Mouse (Mus musculus): ENCODE results near the gene 1110008L16Rik. TPM values are rescaled to one million over a fixed set of nuclear protein-coding genes. Genes with fewer than 3 reads are reported as not detected.
"Not testable (repeated sequence)": the region's sequence is repeated elsewhere in the genome, so short reads cannot be mapped to it uniquely, and the experiment has no call there.

1110008L16Rik gene
- total RNA-seq, 2 experiments from 2014 or later: 15.4 to 18.9 TPM

DNA sequence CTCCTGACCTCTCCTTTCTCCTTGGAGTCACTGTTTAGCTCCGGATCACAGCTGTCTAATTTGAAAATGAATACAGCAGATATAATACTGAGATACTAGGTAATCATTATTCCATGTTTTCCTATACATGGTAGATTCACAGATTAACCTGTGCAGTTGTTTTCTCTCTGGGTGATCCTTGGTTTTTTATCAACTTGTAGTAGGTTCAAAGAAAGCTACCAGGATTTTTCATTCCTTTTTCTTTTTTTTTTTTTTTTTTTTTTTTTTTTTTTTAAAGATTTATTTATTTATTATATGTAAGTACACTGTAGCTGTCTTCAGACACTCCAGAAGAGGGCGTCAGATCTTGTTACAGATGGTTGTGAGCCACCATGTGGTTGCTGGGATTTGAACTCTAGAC is 39.1 kb downstream of the 1110008L16Rik start:
- not testable (repeated sequence) for DNase-seq

DNA sequence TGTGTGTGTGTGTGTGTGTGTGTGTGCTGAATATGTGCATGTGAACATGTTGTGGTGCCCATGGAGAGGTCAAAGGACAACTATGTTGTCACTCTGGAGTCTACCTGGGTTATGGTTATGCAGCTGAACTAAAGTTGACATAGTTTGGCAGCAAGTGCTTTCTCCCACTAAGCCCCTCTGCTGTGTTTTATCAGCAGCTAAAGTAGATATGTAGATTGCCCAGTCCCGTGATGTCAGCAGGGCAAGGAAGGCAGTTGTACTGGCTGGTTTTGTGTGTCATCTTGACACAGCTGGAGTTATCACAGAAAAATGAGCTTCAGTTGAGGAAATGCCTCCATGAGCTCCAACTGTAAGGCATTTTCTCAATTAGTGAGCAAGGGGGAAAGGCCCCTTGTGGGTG is 43.7 kb downstream of the 1110008L16Rik start:
- DNase-seq: not testable (repeated sequence)

DNA sequence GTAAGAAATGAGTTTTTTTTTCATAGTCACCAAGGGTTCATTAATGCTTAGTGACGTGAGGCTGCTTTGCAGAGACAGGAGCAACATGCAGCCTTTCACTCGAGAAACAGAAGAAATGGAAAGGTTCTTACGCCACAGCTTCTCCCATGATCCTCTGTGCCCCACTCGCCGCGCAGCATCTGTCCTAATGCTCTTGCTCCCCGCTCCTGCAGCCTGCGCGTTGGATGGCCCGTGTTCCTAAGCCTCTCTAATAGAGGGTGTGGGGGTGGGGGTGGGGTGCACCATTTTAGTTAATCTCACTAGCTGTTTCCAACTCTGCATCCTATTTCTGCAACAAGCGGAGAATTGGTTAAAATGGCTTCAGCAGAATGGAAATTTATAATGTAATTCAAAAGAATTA is 44.6 kb downstream of the 1110008L16Rik start:
- DNase-seq: no peak

DNA sequence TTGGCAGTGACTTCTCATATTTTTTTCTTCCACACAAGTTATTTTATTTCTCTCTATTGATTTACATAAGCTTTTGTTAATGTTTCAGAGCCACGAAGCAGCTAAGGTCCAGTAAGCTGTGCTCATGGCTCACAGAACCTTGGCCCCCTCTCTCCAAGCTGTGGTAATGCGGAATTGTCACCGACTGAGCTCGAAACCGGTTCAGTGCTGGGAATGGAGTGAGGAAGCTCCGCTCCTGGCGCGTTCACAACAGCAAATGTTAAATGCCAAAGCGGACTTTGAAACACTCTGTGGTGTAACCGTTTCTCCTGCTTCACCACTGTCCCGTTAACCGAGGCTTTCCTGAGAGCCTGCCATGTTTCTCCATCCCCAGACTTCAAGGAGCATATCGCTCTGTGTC is 45.2 kb downstream of the 1110008L16Rik start:
- no peak for DNase-seq

DNA sequence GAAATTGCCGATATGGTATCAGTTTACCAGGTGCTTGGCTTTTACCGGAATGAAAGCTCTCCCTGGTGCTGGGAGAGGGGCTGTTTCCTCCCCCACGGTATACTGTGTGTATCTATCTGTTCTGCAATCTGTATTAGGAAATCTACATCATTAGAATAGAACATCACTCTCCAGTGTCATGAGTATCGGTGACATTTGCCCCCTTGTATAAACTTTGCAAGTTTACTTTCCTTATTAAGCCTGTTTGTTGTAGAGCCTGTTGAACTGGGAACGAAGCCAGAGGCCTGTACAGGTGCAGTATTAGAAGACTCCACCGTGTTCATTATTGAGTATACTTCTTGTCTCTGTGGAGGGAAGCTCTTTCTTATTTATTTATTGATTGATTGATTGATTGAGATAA is 54.0 kb downstream of the 1110008L16Rik start:
- DNase-seq: no peak

DNA sequence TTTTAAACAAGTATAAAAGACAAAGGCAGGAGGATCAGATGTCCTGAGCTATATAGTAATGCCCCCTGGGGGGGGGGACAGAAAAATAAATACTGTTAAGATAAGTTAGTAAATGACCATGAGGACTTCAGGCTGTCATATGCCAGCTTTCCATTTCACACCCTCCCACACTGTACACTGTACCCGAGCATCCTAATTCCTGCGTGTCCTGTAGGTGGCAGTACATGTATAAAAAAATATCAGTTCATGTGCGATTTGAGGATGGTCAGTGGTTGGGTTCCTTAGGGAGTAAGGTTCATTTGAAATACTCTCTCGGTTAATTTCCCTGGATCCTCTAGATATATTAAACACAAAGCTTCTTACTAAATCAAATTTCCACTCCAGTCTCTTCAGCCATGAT is 55.5 kb downstream of the 1110008L16Rik start:
- peak; percentile 15 to 32 for DNase-seq

DNA sequence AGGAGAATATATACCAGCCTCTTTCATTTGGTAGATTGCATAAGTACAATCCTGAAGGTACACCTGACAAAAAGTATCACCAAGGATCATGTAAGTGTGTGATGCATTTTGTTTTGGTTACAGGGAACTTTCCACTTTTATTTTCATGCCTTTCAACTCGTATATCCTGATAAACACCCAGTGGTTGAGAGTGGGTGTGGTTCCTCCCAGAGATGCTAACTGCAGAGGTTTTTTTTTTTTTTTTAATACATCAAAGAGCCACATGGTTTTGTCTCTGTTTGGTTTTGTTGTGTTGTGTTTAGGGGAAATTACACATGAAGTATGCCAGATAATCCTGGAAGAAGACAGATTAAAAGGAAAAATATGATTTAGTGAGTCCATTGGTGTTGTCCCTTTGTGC is 57.9 kb downstream of the 1110008L16Rik start:
- no peak for DNase-seq

DNA sequence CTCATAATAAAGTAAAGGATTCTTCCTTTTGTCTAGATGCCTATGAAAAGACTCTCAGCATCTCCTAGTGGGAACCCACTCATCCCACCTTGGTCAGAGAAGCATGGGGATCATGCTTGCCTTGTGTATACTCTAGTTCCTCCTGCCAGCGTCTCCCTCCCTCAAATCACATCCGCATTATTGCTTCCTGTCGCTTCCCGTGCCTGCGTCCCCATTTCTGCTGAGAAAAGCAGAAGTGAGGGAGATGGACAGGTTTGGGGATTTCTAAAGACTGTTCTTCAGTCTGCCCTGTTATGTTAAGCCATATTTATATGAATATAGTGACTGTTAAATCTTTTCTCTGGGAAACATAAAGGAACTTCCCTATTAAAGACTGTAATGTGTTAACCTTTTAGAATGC is 61.6 kb downstream of the 1110008L16Rik start:
- no peak for DNase-seq

DNA sequence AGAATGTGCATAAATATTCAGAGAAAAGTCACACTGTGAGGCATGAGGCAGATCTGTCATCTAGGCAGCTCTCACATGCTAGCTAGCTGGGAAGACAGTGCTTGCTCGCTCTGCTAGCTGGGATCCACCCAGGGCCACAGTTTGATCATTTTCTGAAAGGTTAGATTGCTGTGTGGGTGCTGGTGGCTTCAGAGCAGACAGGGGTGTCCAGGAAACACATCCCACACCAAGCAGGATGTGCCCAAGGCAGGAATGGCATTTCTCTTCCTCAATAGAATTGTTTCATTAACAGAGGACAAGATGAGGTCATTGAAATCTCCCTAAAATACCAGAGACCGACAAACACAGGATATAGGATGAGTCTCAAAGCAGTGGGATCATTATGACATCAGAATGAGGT is 65.7 kb downstream of the 1110008L16Rik start:
- DNase-seq: no peak

DNA sequence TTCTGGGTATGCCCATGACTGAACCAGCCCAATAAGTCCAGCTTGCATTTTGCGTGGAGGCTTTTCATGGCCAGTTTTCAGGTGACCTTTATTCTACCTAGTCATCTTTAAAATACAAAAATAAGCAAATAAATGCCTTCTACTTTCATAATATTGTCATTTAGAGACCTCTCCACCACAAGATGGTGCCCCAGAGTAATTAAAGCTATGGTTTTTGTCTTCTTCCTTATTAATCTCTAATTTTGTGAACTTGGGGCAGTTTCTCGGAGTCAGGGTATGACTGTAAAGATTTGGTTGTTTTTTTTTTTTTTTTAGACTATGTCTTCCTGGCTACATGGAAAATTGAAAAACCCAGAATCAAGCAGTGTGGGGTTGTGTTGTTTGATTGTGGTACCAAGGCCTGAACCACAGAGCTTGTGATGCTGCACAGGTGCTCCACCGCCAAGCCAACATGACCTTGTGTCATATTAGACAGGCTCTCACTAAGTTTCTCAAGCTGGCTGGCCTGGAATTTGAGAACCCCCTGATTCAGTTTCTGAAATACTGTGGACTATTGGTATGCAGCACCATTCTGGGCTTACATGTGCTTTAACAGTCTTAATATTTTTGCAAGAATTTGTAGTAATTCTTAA is 73.2 kb downstream of the 1110008L16Rik start:
- peak in 1 of 2 experiments; percentile 34 for DNase-seq

DNA sequence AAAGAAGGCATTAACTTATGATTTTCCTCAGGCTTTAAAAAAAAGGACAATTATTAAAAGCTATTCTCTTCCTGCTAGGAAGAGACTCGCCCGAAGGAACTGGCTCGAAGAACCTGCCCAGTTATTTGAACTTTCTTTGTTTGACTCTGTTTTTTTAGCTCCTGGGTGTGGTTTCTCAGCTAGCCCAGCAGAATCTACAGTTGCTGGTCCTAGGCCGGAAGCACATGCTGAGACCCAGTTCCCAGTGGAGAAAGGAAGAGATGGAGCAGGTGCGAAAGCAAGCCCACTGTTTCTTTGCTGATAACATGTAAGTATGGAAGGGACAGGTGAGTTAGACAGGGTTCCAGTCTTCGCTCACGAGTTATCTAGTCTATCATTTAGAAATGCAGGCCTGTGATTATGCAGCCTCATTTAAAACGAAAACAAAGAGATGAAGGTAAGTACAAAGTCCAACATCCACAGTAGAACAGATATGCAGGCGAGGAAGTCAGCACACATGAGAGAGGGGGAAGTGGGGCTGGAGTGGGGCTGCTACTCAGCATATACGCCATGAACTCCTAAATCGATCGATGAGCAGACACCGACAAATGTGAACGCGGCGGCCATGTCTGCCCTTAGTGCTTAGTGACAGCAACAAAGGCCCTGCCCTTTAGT is 77.7 kb downstream of the 1110008L16Rik start:
- DNase-seq: no peak

DNA sequence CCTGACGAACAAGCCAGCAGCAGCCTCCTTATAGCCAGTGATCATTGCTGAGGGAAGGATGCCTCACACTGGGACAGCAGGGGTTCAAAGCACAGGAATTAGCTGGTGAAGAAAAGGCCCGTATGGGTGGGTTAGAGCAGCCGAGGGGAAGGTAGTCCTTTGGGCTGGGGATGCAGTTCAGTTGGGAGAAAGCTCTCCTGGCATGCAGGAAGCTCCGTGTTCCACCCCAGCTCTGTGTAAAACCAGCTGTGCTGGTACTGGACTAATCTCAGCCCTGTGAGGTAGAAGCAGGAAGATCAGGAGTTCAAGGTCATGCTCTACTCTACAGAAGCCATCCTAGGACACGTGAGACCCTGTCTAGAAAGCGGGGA is 78.2 kb downstream of the 1110008L16Rik start:
- no peak for DNase-seq

DNA sequence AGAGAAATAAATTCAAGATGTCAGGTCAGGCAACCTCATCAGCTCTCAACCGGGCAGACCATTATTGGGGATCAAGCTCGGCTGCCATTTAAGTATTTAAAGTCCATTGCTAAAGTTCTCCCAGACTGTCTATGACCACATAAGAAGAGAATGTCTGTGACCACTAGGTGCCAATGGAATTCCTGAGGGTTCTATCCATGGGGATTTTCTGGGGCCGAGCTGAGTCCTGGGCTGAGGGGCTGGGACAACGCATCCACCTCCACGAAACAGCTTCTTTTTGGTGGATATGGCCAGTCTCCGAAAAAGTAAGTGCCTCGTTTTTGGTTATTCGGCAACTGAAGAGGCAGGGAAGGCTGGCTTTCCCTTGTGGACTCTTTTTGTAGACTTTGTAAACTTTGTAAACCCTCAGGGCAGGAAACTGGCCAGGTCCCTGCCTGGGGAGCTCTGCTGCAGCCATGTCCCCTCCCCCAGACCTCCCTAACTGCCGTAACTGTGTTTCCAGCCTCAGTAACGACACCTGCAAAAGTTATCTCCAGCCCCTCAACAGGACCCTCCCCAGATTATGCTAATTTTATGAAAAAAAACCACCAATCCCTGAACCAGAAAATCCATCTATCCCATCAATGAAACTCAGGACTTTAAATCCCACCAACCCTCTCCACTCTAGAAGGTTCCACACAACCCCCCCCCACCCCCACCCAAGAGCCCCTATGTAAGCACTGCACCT is 84.8 kb downstream of the 1110008L16Rik start, which contains the start of gene Psma6:
Gene Psma6, plus strand, starts transcription at position 200 of the 727 bp plus-strand sequence.
- DNase-seq: no peak

DNA sequence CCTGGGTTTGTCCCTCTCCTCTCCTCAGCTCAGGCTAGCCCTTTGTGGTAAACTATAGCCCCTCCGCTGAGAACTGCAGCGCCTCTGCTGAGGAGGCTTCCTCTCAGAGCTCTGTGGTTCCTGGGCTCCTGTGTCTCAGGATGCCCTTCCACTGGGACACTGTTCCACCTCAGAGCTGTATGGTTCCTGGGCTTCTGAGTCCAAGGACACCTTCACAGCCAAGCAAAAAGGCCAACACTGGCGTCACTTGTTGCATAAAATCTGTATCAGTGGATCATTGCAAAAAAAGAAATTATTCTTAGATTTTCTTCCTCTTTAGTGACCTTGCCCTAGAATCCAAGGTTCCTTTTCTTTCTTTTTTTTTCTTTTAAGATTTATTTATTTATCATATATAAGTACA is 85.4 kb downstream of the 1110008L16Rik start:
- peak; percentile 66 to 76 for DNase-seq

DNA sequence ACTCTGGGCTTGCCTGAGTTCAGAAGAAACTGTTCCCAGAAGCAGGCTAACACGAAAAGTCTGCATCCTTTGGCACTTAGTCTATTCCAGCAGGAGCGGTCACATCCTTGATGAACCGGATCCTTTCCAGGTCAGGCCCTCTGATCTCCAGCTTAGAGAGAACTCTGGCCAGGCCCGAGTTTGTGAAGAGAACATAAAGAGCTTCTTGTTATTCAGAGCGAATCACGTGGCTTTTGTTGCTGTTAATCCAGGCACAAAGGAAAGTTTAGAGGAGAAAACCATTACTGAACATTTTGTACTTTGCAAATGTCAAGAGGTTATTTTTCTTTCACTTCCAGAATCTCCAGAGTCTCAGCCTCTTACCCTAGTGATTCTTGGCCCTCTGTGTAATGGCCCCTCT is 86.6 kb downstream of the 1110008L16Rik start:
- peak in 1 of 2 experiments; percentile 38 for DNase-seq

DNA sequence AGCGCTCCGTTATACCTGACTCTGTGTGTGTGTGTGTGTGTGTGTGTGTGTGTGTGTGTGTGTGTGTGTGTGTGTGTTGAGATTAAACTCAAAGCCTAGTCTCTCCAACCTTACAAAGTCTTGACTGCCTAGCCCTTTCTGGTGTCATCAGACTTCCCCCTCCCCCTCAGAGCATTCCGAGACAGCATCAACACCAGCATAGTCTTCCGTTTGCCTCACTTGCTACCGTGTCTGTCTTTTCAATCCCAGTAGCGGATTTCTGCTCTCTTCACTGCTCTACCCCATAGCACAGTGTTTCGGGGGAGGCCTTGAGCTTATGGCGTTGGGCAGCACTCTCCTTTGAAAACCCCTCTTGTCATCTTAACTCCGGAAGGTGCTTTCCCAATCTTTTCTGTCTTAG is 87.1 kb downstream of the 1110008L16Rik start:
- no peak for DNase-seq

DNA sequence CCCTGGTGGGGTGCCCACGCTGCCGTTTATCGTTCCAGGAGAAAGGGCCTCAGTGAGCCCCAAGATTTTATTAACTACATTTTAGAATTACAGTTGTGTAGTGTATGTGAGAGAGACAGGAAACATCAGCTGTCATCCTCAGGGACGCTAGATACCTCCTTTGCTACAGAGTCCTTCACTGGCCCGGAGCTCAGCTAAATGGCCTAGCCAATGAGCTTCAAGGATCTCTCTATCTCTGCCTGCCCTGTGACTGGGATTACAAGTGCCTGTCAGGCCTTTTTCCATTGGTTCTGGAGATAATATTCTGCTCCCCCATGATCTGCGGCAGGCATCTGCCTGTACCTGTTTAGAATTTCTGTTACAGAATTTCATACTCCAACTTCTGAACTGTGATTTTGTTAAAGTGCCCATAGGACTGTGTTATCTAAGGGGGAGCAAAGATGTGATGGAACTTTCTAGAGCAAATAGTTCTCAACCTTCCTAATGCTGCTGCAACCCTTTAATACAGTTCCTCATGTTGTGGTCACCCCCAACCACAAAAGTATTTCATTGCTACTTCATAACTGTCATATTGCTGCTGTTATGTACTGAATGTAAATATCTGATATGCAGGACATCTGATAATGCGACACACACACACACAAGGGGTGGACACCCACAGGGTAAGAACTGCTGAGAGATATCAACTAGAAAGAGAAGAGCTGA is 87.9 kb downstream of the 1110008L16Rik start:
- DNase-seq: peak; percentile 38 to 48

DNA sequence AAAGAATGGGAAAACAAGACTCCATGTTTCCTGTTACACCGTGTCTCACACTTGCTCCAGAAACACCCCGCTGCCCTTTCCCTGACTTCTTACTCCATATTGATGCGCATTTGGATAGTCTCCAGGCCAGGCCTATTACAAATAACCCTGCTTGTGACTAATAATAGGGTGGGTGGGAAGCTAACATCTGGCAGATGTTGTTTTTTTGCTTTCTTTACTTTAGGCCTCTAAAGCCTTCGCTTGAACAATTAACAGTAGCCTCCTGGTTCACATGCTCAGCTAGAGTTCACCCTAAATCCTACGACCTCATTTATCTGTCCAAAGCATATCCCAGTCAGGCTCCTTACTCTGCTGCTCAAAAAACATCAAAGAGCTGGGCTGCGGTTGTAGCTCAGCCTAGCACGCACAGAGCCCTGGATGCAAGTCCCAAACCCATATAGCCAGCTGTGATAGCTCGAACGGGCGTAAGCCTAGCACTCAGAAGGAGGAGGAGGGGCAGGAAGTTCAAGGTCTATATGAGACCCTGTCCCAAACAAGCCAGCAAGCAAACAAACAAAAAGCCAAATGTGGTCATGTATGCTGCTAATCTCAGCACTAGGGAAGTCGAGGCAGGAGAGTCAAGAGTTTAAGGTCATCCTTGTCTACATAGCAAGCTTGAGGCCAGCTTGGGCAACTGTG is 88.5 kb downstream of the 1110008L16Rik start:
- peak in 1 of 2 experiments; percentile 37 for DNase-seq

DNA sequence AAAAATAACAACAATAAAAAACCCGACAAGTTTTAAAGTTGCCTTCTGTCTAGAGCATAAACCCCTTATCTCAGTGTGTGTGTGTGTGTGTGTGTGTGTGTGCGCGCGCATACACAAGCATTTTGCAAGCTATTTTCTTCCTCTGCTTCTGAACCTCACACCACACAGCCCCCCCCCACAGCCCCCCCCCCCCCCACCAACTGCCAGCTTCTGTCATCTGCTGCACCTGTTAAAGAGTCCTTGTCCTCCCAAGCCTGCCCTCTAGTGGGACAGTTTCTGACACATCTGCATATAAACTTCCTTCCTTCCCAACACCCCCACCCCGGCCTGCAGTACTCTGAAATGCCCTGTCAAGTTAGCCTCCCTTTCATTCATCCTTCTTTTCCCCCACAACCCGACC is 89.1 kb downstream of the 1110008L16Rik start:
- DNase-seq: peak; percentile 29 to 64

DNA sequence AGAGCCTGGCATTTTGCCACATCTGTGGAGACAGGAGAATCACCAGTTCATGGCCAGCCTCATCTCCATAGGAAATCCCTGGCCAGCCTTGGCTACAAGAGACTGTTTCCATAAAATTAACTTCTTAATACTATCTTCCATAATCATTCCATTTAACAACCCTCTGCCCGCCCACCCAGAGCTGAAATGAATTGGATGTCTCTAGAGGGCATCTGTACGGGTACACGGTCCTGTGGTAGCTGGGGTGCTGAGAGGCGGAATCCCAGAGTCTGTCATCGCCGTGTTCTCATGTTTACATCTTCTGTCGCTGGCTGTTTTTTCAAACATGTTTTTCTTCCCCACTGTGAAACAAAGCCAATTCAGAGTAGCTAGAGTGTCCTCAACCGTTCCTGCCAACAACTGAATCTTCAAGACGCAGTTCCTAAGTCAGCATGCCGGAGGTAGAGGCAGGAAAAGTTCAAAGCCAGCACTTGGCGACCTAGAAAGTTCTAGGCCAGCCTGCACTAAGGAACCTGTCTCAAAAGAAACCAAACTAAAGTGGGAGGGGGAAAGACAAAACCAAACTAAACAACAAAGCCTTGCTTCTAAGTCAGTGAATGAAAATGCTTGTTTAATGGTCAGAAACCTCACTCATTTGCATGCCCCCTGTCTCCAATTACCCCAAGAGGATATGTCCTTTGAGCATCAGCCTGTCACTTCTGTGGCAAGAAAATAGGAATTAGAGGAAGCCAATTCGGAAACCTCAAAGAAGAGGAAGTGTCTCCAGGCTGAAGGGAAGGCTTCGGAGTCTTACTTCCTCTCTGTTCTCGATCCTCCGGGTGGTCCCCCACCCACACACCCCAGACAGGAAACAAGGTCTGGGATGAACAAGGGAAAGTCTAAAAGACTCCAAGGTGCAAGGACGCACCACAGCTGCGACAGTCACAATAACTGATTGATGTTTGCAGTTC is 90.0 kb downstream of the 1110008L16Rik start:
- DNase-seq: peak; percentile 32 to 46

DNA sequence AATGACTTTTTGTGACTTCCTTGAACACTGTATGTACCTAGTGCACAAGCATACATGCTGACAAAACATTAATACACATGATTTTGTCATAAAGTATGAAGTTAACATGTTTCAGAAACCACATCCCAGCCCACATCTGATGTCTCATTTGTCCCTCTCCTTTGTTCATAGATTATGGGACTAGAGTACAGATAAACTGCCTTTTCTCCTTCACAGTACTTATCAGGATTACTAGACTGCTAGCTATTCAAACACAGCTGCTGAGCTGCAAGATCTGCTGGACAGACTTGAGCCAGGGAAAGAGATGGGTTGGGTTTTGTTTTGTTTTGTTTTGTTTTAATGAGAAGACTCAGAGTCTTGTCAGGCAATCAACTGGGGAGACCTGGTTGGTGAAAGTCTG is 92.7 kb downstream of the 1110008L16Rik start:
- DNase-seq: no peak
